In genomic region chr11:6404699-6405566, GRCm38 (mm10) we compare ENCODE assay signal across 8 mouse cellular contexts. TPM values are rescaled to one million over a fixed set of nuclear protein-coding genes. Genes with fewer than 3 reads are reported as not detected.
A peak's percentile ranks its signal among the peaks of the same experiment; 100 is the strongest.
DNase-seq lines count a peak whose midpoint lies in the region; ATAC-seq and TF ChIP-seq lines count a peak whose summit lies in the region.

No protein-coding gene starts in this region.

- no peak for TF ChIP-seq POLR2A in cerebellum, adult 2 months (IDR thresholded peaks at IDR 0.05; ENCODE audit: borderline replicate concordance, insufficient read depth, low read length)

- H3K27ac ChIP-seq in cerebellum, adult 2 months (ENCODE audit: insufficient read depth, low read length): peak overlapping the region; percentile 90
- H3K27ac ChIP-seq in hindbrain, embryonic 12.5 days: peak overlapping the region; percentile 79
- peak overlapping the region; percentile 60; the same call in 1 of the 2 replicates for H3K27ac ChIP-seq in midbrain, embryonic 12.5 days (replicated peaks)

- WGBS in cerebellum, adult 2 months: 31% methylated on average over 9 of the region's 9 CpGs
- WGBS in hindbrain, embryonic 12.5 days: 90% methylated on average over 9 of the region's 9 CpGs
- 96% methylated on average over 9 of the region's 9 CpGs for WGBS in midbrain, embryonic 12.5 days

- peaks cover 72% of the 10 kb centered on the region for H3K36me3 ChIP-seq in hindbrain, embryonic 12.5 days
- H3K36me3 ChIP-seq in midbrain, embryonic 12.5 days: peaks cover 65% of the 10 kb centered on the region

- H3K4me1 ChIP-seq in cerebellum, adult 2 months (ENCODE audit: control insufficient read depth, insufficient read depth, low read length): peaks cover 35% of the 10 kb centered on the region
- H3K4me1 ChIP-seq in hindbrain, embryonic 12.5 days: peaks cover 18% of the 10 kb centered on the region
- peaks cover 9% of the 10 kb centered on the region for H3K4me1 ChIP-seq in midbrain, embryonic 12.5 days

- H3K9me3 ChIP-seq in hindbrain, embryonic 12.5 days (replicated peaks): no peaks in the 10 kb centered on the region
- no peaks in the 10 kb centered on the region for H3K9me3 ChIP-seq in midbrain, embryonic 12.5 days

- no peaks in the 10 kb centered on the region for H3K27me3 ChIP-seq in cerebellum, adult 2 months (ENCODE audit: control insufficient read depth, insufficient read depth, low read length)
- H3K27me3 ChIP-seq in hindbrain, embryonic 12.5 days: no peaks in the 10 kb centered on the region
- H3K27me3 ChIP-seq in midbrain, embryonic 12.5 days: no peaks in the 10 kb centered on the region

- 0 out of 2 replicates have a peak overlapping the region, but pooled peaks have one; percentile 19 for H3K9ac ChIP-seq in hindbrain, embryonic 12.5 days
- no peak overlapping the region for H3K9ac ChIP-seq in midbrain, embryonic 12.5 days (replicated peaks)

- H3K4me3 ChIP-seq in cerebellum, adult 2 months (replicated peaks; ENCODE audit: insufficient read depth, low read depth, low read length): no peak overlapping the region
- no peak overlapping the region for H3K4me3 ChIP-seq in hindbrain, embryonic 12.5 days
- H3K4me3 ChIP-seq in midbrain, embryonic 12.5 days: no peak overlapping the region

- no peak overlapping the region for H3K4me2 ChIP-seq in hindbrain, embryonic 12.5 days (replicated peaks)
- H3K4me2 ChIP-seq in midbrain, embryonic 12.5 days (replicated peaks): no peak overlapping the region

- DNase-seq in cerebellum, adult 2 months: peak; percentile 56
- peak; percentile 47 for DNase-seq in ovary, postnatal 36 days (ENCODE audit: low spot score)
- no peak for DNase-seq in ovary, postnatal 10 days (ENCODE audit: low spot score)
- DNase-seq in c-Kit-positive CD71-positive TER-119-positive erythroid progenitor cells, embryonic 14.5 days (ENCODE audit: low spot score): no peak

- ATAC-seq in cerebellum, adult (ENCODE audit: insufficient number of reproducible peaks, low FRiP score, low TSS enrichment): no peak
- ATAC-seq in hindbrain, embryonic 12.5 days (ENCODE audit: low FRiP score): no peak
- no peak for ATAC-seq in midbrain, embryonic 12.5 days (ENCODE audit: low FRiP score, low read depth)
- no peak for ATAC-seq in granulocyte monocyte progenitor cell, adult 5-6 weeks (replicated peaks; ENCODE audit: poor library complexity, severe bottlenecking)

- no peak for TF ChIP-seq CTCF in cerebellum, adult 2 months (IDR thresholded peaks at IDR 0.05; ENCODE audit: borderline replicate concordance, insufficient read depth, low read depth, low read length)

RNA-seq across cellular contexts. Expression of gene Ppia, which starts 10.3 kb away (rescaled TPM):
- 2,288 and 2,321 TPM in 2 replicates for polyA plus RNA-seq in cerebellum, adult 2 months (2012; rRNA removed)
- 4,150 and 4,164 TPM in 2 replicates for polyA plus RNA-seq in hindbrain, embryonic 12.5 days (2016; fragmentation: Nextera tagmentation; extraction: Ambion mirVana)
- polyA plus RNA-seq in midbrain, embryonic 12.5 days (2016; fragmentation: Nextera tagmentation; extraction: Ambion mirVana): 4,523 and 4,594 TPM in 2 replicates
- 4,322 and 4,754 TPM in 2 replicates for total RNA-seq in granulocyte monocyte progenitor cell, adult 5-6 weeks (2014; fragmentation: Nextera tagmentation)
- 1,769 and 2,269 TPM in 2 replicates for total RNA-seq in granulocyte monocyte progenitor cell, adult 5-6 weeks (2017)

RNA-seq across cellular contexts. Expression of gene Zmiz2, which starts 16.1 kb away (rescaled TPM):
- 90.4 and 92.2 TPM in 2 replicates for polyA plus RNA-seq in cerebellum, adult 2 months (2012; rRNA removed)
- polyA plus RNA-seq in hindbrain, embryonic 12.5 days (2016; fragmentation: Nextera tagmentation; extraction: Ambion mirVana): 21.5 and 22.4 TPM in 2 replicates
- polyA plus RNA-seq in midbrain, embryonic 12.5 days (2016; fragmentation: Nextera tagmentation; extraction: Ambion mirVana): 22.6 and 25.2 TPM in 2 replicates
- total RNA-seq in granulocyte monocyte progenitor cell, adult 5-6 weeks (2014; fragmentation: Nextera tagmentation): 39.9 and 62.9 TPM in 2 replicates
- 6.1 and 10.6 TPM in 2 replicates for total RNA-seq in granulocyte monocyte progenitor cell, adult 5-6 weeks (2017)

RNA-seq across cellular contexts. Expression of gene H2afv, which starts 39.3 kb away (rescaled TPM):
- 106 and 107 TPM in 2 replicates for polyA plus RNA-seq in cerebellum, adult 2 months (2012; rRNA removed)
- polyA plus RNA-seq in hindbrain, embryonic 12.5 days (2016; fragmentation: Nextera tagmentation; extraction: Ambion mirVana): 520 and 591 TPM in 2 replicates
- polyA plus RNA-seq in midbrain, embryonic 12.5 days (2016; fragmentation: Nextera tagmentation; extraction: Ambion mirVana): 831 and 843 TPM in 2 replicates
- total RNA-seq in granulocyte monocyte progenitor cell, adult 5-6 weeks (2014; fragmentation: Nextera tagmentation): 152 and 264 TPM in 2 replicates
- 119 and 143 TPM in 2 replicates for total RNA-seq in granulocyte monocyte progenitor cell, adult 5-6 weeks (2017)

Comparison
In these comparisons a context has a peak if more than half of its experiments do, and no peak if none do; other contexts are left out.
1. DNase-seq: peak in cerebellum, adult 2 months (2 of 2) and ovary, postnatal 36 days (single experiment); none in ovary, postnatal 10 days (single experiment) and c-Kit-positive CD71-positive TER-119-positive erythroid progenitor cells, embryonic 14.5 days (single experiment).
2. Peak in every context shown above with its lines, with median percentiles within 50 percentile points of each other: H3K27ac ChIP-seq.